Mouse (Mus musculus) kidney, embryonic 16.5 days (tissue): ENCODE data around the gene Erp29. TPM values are rescaled to one million over a fixed set of nuclear protein-coding genes. Genes with fewer than 3 reads are reported as not detected.
"Not testable (repeated sequence)": the region's sequence is repeated elsewhere in the genome, so short reads cannot be mapped to it uniquely, and the experiment has no call there.

Experiments used
- ATAC-seq: fragments of 200-750 bp; cut with Nextera tagmentation; 2 replicates; pipeline ENCODE4 v1.8.0; 2017; ENCODE audit warnings: moderate TSS enrichment; ENCODE audit not compliant: low FRiP score, low TSS enrichment
- H3K27ac ChIP-seq: fragments of 300-500 bp; sonication (generic); 2 replicates; pipeline ENCODE4 v1.5.1; 2014; ENCODE audit warnings: low read length
- H3K27me3 ChIP-seq: fragments of 300-500 bp; sonication (generic); 2 replicates; pipeline ENCODE4 v1.6.1; 2014; ENCODE audit warnings: low read length, control low read depth, mixed read lengths; ENCODE audit not compliant: insufficient read depth
- H3K36me3 ChIP-seq: fragments of 300-500 bp; sonication (generic); 2 replicates; pipeline ENCODE4 v1.6.1; 2014; ENCODE audit warnings: low read length, control low read depth, mixed read lengths; ENCODE audit not compliant: insufficient read depth
- H3K4me1 ChIP-seq: fragments of 300-500 bp; sonication (generic); 2 replicates; pipeline ENCODE4 v1.6.1; 2014; ENCODE audit warnings: low read length, control low read depth, mixed read lengths; ENCODE audit not compliant: insufficient read depth
- H3K4me2 ChIP-seq: fragments of 300-500 bp; sonication (generic); replicated peaks from 2 replicates; pipeline ENCODE4 v1.6.1; 2014; ENCODE audit warnings: low read depth, low read length
- H3K4me3 ChIP-seq: fragments of 300-500 bp; sonication (generic); 2 replicates; pipeline ENCODE4 v1.5.1; 2014; ENCODE audit warnings: mild to moderate bottlenecking, low read length
- H3K9ac ChIP-seq: fragments of 300-500 bp; sonication (generic); replicated peaks from 2 replicates; pipeline ENCODE4 v1.6.1; 2014; ENCODE audit warnings: low read length
- H3K9me3 ChIP-seq: fragments of 300-500 bp; sonication (generic); 2 replicates; pipeline ENCODE4 v1.6.1; 2016; ENCODE audit warnings: low read length, control low read depth
- WGBS: fragments of 180-500 bp; shearing (Covaris S2); extraction: QIAGEN DNeasy Blood & Tissue Kit; methylation state at CpG from one replicate; pipeline ENCODE4 v1.1.7; 2014; 5-methylcytosine and 5-hydroxymethylcytosine counted together
- polyA plus RNA-seq: library from polyadenylated mRNA; unstranded; fragments of >200 nt; fragmentation: Nextera tagmentation; extraction: Ambion mirVana; gene quantifications from 2 replicates; pipeline ENCODE4 v1.2.1, GENCODE M21; 2015

The Erp29 gene
- polyA plus RNA-seq: 203 and 208 TPM in 2 replicates

DNA sequence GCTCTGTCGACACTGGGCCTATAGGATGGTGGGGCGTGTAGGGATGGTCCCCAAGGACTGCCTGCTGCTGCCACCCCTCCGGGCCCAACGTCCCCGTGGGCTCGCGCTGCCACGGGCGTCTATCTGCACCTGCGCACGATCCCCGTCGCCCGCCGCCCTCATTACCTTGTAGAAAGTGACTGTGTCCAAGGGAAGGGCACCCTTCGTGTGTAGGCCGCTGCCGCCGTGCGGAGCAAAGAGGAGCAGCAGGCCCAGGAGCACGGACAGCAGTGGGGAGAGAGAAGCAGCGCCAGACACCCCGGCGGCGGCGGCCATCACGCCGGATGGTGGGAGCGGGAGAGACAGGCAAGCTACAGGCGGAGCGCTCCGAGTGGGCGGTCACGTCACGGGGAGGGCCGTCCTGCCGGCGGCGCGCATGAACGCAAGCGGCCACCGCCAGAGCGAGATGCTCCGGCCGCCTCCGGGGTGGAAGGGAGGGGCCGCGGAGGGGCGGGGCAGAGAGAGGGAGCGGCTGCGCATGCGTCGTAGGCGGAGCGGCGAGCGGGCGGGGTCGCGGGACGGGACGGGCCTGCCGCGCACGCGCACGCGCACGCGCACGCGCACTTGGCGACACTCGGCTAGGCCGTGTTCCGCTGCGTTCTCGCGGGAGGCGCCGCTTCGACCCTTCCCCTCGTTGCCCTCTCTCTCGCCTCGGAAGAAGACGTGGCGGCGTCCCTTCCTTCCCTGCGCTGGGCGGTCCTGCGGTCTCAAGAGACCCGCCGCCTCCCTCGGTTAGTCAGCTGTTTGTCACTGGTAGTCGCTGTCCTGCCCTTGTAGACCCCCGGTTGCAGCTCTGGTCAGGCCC lies at the start of gene Erp29:
Gene Erp29 (minus strand): TSS at position 481 of the 844 bp plus-strand sequence.
- H3K4me3 ChIP-seq: peak within 1 kb of the TSS; percentile 85
- H3K4me2 ChIP-seq: peak within 1 kb of the TSS; percentile 90
- peak within 1 kb of the TSS; percentile 94 for H3K27ac ChIP-seq
- H3K27me3 ChIP-seq: no peaks in the 10 kb centered on the region
- peak within 1 kb of the TSS; percentile 96 for H3K9ac ChIP-seq
- peak; percentile 94 for ATAC-seq
- H3K36me3 ChIP-seq: peaks cover 25% of the 10 kb centered on the region
- WGBS: 0% methylated on average over 76 of the region's 97 CpGs
- H3K9me3 ChIP-seq: no peaks in the 10 kb centered on the region
- H3K4me1 ChIP-seq: peaks cover 30% of the 10 kb centered on the region

DNA sequence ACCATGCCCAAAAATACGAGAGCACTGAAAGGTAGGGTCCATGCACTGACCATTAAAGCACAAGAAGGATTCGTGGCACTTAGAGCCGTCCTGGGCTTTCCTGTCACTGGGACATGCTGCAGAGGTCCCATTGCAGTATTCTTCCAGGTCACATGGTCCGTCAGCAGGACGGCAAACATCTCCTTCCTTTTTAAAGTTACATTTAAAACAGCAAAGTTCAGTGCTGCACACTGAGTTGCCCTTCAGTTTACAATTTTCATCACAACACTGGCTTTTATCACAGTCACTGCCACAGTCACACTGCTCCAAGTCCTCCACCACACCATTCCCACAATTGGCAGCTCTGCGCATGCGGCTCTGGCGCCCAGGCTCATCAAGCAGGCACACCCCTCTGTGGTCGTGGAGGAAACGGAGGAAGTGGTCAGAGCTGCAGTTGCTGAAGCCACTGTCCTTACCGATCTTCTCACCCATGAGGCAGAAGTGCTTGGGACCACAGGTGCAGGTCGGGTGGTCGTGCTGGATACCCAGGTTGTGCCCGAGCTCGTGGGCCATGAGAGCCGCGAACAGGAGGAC lies 49.2 kb upstream of the Erp29 start:
- ATAC-seq, H3K9me3 ChIP-seq, H3K27ac ChIP-seq, H3K4me3 ChIP-seq, H3K27me3 ChIP-seq, H3K36me3 ChIP-seq, H3K4me2 ChIP-seq, H3K9ac ChIP-seq, H3K4me1 ChIP-seq: not testable (repeated sequence)
- WGBS: 66% methylated on average over 10 of the region's 17 CpGs

DNA sequence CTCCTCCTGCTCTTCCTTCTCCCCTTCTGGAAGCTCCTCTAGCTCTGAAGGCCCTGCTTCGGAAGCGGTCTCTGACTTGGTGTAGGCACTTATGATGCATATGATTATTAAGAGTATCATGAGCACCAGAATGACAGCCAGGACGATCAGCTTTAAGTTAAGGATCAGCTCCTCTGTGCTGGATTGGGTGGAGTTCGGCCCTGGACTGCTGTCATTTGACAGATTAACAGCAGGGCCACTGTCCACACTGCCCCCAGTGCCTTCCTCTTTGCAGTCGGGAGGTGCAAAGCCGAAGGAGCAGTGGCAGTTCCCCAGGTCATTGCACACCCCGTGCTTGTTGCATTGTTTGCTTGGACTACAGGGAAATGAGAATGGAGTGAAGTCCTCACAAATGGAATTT lies 48.4 kb upstream of the Erp29 start:
- ATAC-seq: no peak
- Histone ChIP-seq H3K9ac (no peak overlapping the region), H3K4me1 (no peaks in the 10 kb centered on the region), H3K4me3 (no peak overlapping the region), H3K36me3 (no peaks in the 10 kb centered on the region), H3K27me3 (no peaks in the 10 kb centered on the region), H3K9me3 (no peaks in the 10 kb centered on the region), H3K4me2 (no peak overlapping the region), H3K27ac (no peak overlapping the region)
- 55% methylated on average over 7 of the region's 7 CpGs for whole genome bisulfite sequencing

DNA sequence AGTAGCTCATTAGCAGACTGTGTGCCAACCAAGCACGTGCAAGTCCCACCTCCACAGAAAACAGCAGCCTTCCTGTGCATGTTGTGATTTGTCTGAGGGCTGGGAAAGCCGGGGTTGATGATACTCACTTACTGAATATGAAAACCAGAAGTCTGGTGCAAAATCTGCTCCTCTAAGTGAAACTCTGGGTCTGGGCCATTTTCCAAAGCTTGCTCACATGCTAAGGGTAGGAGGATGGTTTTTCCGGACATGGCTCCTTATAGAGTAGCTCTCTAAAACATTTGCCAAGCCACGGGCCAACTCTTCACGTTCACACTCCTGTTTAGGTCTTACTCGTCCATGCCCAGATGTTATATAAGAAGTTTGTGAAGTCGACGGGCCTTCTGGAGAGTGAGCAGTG lies 41.0 kb upstream of the Erp29 start:
- Histone ChIP-seq H3K9me3 (no peaks in the 10 kb centered on the region), H3K27ac (no peak overlapping the region), H3K4me3 (no peak overlapping the region), H3K4me2 (no peak overlapping the region), H3K36me3 (no peaks in the 10 kb centered on the region), H3K27me3 (no peaks in the 10 kb centered on the region), H3K9ac (no peak overlapping the region), H3K4me1 (no peaks in the 10 kb centered on the region)
- 80% methylated on average over 8 of the region's 8 CpGs for WGBS
- no peak for ATAC-seq

DNA sequence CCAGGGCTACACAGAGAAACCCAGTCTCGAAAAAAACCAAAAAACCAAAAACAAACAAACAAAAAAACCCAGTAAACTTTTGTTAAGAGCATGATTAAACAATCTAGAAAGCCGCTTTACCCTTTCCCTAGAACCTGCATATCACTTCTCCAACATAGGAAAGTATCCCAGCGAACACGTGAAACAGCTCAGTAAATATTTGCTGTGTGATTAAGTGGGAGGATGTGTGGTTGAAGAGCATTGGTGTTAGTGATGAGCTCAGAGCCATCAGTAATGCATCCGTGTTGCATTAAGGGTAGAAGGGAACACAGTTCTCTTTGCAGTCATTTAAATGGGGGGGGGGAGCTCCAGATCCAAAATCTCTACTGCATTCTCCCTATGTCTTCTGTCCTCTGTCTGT lies 32.5 kb upstream of the Erp29 start:
- Histone ChIP-seq H3K27ac (no peak overlapping the region), H3K4me2 (no peak overlapping the region), H3K27me3 (no peaks in the 10 kb centered on the region), H3K4me1 (no peaks in the 10 kb centered on the region), H3K9me3 (no peaks in the 10 kb centered on the region), H3K36me3 (no peaks in the 10 kb centered on the region), H3K9ac (no peak overlapping the region), H3K4me3 (no peak overlapping the region)
- ATAC-seq: no peak
- WGBS: 79% methylated on average over 5 of the region's 5 CpGs

DNA sequence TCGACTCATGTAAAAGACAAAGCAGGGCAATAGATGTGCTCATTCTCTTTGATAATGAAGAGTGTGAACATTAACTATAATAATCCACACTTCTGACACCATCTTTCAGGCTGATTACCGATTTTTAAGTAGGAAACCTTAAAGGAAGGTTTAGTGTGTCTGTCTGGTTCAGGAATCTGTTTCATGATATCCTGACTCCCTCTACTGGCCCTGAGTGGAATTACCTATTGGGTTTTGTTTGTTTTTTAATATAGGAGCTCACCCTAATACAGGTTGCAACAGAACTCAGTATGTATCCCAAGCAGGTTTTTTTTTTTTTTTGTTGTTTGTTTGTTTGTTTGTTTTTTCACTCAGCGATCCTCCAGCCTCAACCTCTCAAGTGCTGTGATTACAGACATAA lies 25.4 kb upstream of the Erp29 start:
- Histone ChIP-seq H3K27ac (no peak overlapping the region), H3K4me3 (no peak overlapping the region), H3K27me3 (no peaks in the 10 kb centered on the region), H3K9me3 (no peaks in the 10 kb centered on the region), H3K36me3 (no peaks in the 10 kb centered on the region), H3K4me2 (no peak overlapping the region), H3K9ac (no peak overlapping the region), H3K4me1 (no peaks in the 10 kb centered on the region)
- ATAC-seq: no peak
- 34% methylated on average over 3 of the region's 3 CpGs for WGBS

DNA sequence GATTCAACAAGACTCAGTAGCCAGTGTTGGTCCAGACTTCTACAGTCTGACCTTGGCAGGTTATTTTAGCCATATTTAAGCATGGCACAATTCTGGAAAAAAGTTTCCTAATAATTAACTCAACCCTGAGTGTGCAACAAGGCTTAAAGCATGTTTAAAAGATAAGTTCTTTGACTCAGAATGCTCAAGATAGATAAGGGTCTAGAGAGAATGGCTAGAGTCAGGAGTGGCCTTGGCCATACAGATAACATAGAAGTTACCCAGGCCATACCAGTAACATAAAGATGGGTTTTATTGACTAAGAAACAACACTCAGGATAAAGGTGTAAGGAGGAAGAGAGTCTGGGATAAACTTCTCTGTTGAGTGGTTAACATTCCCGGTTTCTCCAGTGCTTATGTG lies 23.7 kb upstream of the Erp29 start:
- Histone ChIP-seq H3K27ac (no peak overlapping the region), H3K4me2 (no peak overlapping the region), H3K36me3 (no peaks in the 10 kb centered on the region), H3K9ac (no peak overlapping the region), H3K9me3 (no peaks in the 10 kb centered on the region), H3K27me3 (no peaks in the 10 kb centered on the region), H3K4me3 (no peak overlapping the region), H3K4me1 (no peaks in the 10 kb centered on the region)
- WGBS: 83% methylated on average over 1 of the region's 1 CpGs
- ATAC-seq: no peak

DNA sequence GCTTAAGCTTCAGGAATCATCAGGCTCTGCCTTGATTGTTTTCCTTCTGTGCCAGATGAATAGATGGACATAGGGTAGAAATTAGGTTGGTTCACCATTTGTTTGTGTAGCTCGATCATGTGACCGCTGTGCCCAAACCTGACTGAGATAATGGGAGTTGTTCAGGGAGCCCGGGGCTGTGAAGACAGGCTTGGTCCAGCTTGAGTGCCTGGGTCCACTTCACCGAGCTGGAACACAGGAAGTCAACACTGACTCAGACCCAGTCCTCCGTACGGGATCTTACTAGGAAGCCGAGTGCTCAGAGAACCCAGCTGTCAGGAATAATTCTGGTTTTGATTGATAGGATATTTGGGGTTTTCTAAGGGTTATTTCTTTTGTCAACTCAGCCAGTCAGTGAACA lies 22.3 kb upstream of the Erp29 start:
- H3K9me3 ChIP-seq: no peaks in the 10 kb centered on the region
- H3K4me2 ChIP-seq: no peak overlapping the region
- no peak overlapping the region for H3K9ac ChIP-seq
- H3K27me3 ChIP-seq: no peaks in the 10 kb centered on the region
- no peaks in the 10 kb centered on the region for H3K36me3 ChIP-seq
- H3K4me3 ChIP-seq: no peak overlapping the region
- WGBS: 52% methylated on average over 7 of the region's 7 CpGs
- H3K27ac ChIP-seq: no peak overlapping the region
- ATAC-seq: no peak
- H3K4me1 ChIP-seq: no peaks in the 10 kb centered on the region

DNA sequence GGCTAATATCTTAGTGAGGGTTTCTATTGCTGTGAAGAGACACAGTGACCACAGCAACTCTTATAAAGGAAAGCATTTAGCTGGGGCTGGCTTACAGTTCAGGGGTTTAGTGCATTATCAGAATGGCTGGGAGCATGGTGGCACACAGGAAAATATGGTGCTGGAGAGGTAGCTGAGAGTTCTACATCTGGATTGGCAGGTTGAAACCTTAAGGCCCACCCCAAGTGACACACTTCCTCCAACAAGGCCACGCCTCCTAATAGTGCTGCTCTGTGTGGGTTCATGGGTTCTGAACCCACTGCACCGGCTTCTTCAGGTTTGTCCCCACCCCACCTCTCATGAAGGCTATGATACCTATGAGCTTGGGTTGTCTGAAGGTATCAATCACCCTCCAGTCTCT lies 20.1 kb upstream of the Erp29 start:
- Histone ChIP-seq H3K4me3 (no peak overlapping the region), H3K4me1 (no peaks in the 10 kb centered on the region), H3K4me2 (no peak overlapping the region), H3K27me3 (no peaks in the 10 kb centered on the region), H3K9ac (no peak overlapping the region), H3K27ac (no peak overlapping the region), H3K9me3 (no peaks in the 10 kb centered on the region), H3K36me3 (no peaks in the 10 kb centered on the region)
- no peak for ATAC-seq
- WGBS: 78% methylated on average over 2 of the region's 2 CpGs

DNA sequence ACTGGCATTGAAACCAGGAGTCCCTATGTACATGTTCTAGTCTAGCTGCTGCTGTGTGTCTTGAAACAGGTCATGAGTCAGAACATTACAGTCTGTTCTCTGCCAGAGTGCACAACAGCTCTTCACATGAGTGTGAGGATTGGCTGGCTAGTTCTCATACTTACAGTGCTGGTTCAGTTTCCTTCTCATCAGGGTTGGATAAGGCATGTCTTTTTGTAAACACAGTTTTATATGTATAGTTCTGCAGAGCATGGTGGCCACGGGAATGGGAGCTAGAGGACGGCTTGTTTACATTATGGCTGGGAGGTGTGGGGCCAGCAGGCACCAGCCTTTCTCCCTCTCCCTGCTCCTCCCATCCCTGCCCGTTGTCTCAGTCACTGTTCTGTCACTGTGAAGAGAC lies 17.3 kb upstream of the Erp29 start:
- Histone ChIP-seq H3K27me3 (no peaks in the 10 kb centered on the region), H3K9ac (0 out of 2 replicates have a peak overlapping the region, but pooled peaks have one; percentile 35), H3K4me3 (no peak overlapping the region), H3K9me3 (no peaks in the 10 kb centered on the region), H3K4me2 (no peak overlapping the region), H3K4me1 (no peaks in the 10 kb centered on the region), H3K36me3 (no peaks in the 10 kb centered on the region), H3K27ac (no peak overlapping the region)
- WGBS: 19% methylated on average over 3 of the region's 3 CpGs
- no peak; the same call in 1 of the 2 replicates for ATAC-seq
